Mouse (Mus musculus): ENCODE data around the gene Hoxa1. TPM values are rescaled to one million over a fixed set of nuclear protein-coding genes. Genes with fewer than 3 reads are reported as not detected.
A peak's percentile ranks its signal among the peaks of the same experiment; 100 is the strongest.

The Hoxa1 gene
- under 1 TPM in 1 of 2 experiments, not detected in 1; 0.20 TPM for total RNA-seq (2021)
- 0.32 and 0.43 TPM in 2 replicates for polyA plus RNA-seq (2012; rRNA removed)
- long read RNA-seq = 0 reads

GRCm38 (mm10) chr6:52158276-52159051 lies at the start of gene Hoxa1:
Hoxa1 (minus strand) TSS chr6:52158317.
- no peaks in the 10 kb centered on the region for H3K4me1 ChIP-seq (ENCODE audit: control insufficient read depth, insufficient read depth, low read length)
- WGBS = under 1% methylated on average over 55 of the region's 55 CpGs
- intact Hi-C loops (cut with DNase I) = loop anchor here (2.0 to 5.0 kb wide), 2 partner anchors 32 to 71 kb away; partner anchors contain the start of gene Hoxa4
- no peaks in the 10 kb centered on the region for H3K36me3 ChIP-seq (ENCODE audit: control insufficient read depth, insufficient read depth, low read length)
- H3K27me3 ChIP-seq (ENCODE audit: control insufficient read depth, insufficient read depth, low read length) = peaks cover 4% of the 10 kb centered on the region; the same call in 1 of the 2 replicates
- H3K9ac ChIP-seq (ENCODE audit: low read depth, low read length) = peak within 1 kb of the TSS; percentile 64
- peak; percentile 73 to 77 for DNase-seq
- no peak for TF ChIP-seq CTCF (IDR thresholded peaks at IDR 0.05)
- TF ChIP-seq POLR2A (IDR thresholded peaks at IDR 0.05; ENCODE audit: insufficient read depth, low read depth, low read length) = peak; percentile 41; the same call in 1 of the 2 replicates
- H3K79me2 ChIP-seq (replicated peaks; ENCODE audit: control insufficient read depth, insufficient read depth, low read length) = no peaks in the 10 kb centered on the region
- H3K4me3 ChIP-seq = peak within 1 kb of the TSS; percentile 67
- peak within 1 kb of the TSS; percentile 79 for H3K27ac ChIP-seq

GRCm38 (mm10) chr6:52207684-52207976 lies 49.5 kb upstream of the Hoxa1 start:
- Histone ChIP-seq H3K36me3 (ENCODE audit: control insufficient read depth, insufficient read depth, low read length) (no peaks in the 10 kb centered on the region), H3K4me3 (no peak overlapping the region), H3K27ac (no peak overlapping the region), H3K9ac (ENCODE audit: low read depth, low read length) (no peak overlapping the region), H3K79me2 (replicated peaks; ENCODE audit: control insufficient read depth, insufficient read depth, low read length) (no peaks in the 10 kb centered on the region), H3K4me1 (ENCODE audit: control insufficient read depth, insufficient read depth, low read length) (no peaks in the 10 kb centered on the region; the same call in 1 of the 2 replicates), H3K27me3 (ENCODE audit: control insufficient read depth, insufficient read depth, low read length) (peaks cover 47% of the 10 kb centered on the region)
- DNase-seq = no peak
- intact Hi-C loops (cut with DNase I) = no loop called here
- TF ChIP-seq CTCF (IDR thresholded peaks at IDR 0.05) (no peak), EP300 (IDR thresholded peaks at IDR 0.05; ENCODE audit: insufficient read depth, low read depth, low read length) (no peak), POLR2A (IDR thresholded peaks at IDR 0.05; ENCODE audit: insufficient read depth, low read depth, low read length) (no peak)

- peaks cover 44% of the 10 kb centered on the region for H3K27me3 ChIP-seq (ENCODE audit: control insufficient read depth, insufficient read depth, low read length)
- no peaks in the 10 kb centered on the region for H3K4me1 ChIP-seq (ENCODE audit: control insufficient read depth, insufficient read depth, low read length)
- H3K27ac ChIP-seq = no peak overlapping the region
- TF ChIP-seq EP300 (IDR thresholded peaks at IDR 0.05; ENCODE audit: insufficient read depth, low read depth, low read length) = no peak
- TF ChIP-seq CTCF (IDR thresholded peaks at IDR 0.05) = no peak
- TF ChIP-seq POLR2A (IDR thresholded peaks at IDR 0.05; ENCODE audit: insufficient read depth, low read depth, low read length) = no peak
- WGBS = 13% methylated on average over 4 of the region's 4 CpGs
- intact Hi-C loops (cut with DNase I) = no loop called here
- H3K4me3 ChIP-seq = no peak overlapping the region
- H3K36me3 ChIP-seq (ENCODE audit: control insufficient read depth, insufficient read depth, low read length) = no peaks in the 10 kb centered on the region
- H3K9ac ChIP-seq (ENCODE audit: low read depth, low read length) = no peak overlapping the region
- DNase-seq = no peak
- no peaks in the 10 kb centered on the region for H3K79me2 ChIP-seq (replicated peaks; ENCODE audit: control insufficient read depth, insufficient read depth, low read length)
Observed at GRCm38 (mm10) chr6:52206882-52207683, 49.0 kb upstream of the Hoxa1 start.

- no peak for TF ChIP-seq CTCF (IDR thresholded peaks at IDR 0.05)
- TF ChIP-seq EP300 (IDR thresholded peaks at IDR 0.05; ENCODE audit: insufficient read depth, low read depth, low read length) = no peak
- TF ChIP-seq POLR2A (IDR thresholded peaks at IDR 0.05; ENCODE audit: insufficient read depth, low read depth, low read length) = no peak
- 15% methylated on average over 55 of the region's 55 CpGs for WGBS
- no peak overlapping the region for H3K4me3 ChIP-seq
- no peak overlapping the region for H3K27ac ChIP-seq
- intact Hi-C loops (cut with DNase I) = no loop called here
- no peaks in the 10 kb centered on the region for H3K4me1 ChIP-seq (ENCODE audit: control insufficient read depth, insufficient read depth, low read length)
- H3K9ac ChIP-seq (ENCODE audit: low read depth, low read length) = no peak overlapping the region
- no peaks in the 10 kb centered on the region for H3K79me2 ChIP-seq (replicated peaks; ENCODE audit: control insufficient read depth, insufficient read depth, low read length)
- no peaks in the 10 kb centered on the region for H3K36me3 ChIP-seq (ENCODE audit: control insufficient read depth, insufficient read depth, low read length)
- peaks cover 42% of the 10 kb centered on the region for H3K27me3 ChIP-seq (ENCODE audit: control insufficient read depth, insufficient read depth, low read length)
- no peak for DNase-seq
Observed at GRCm38 (mm10) chr6:52205638-52206621, 47.8 kb upstream of the Hoxa1 start.

GRCm38 (mm10) chr6:52205221-52205620 lies 47.1 kb upstream of the Hoxa1 start:
- DNase-seq = no peak
- H3K36me3 ChIP-seq (ENCODE audit: control insufficient read depth, insufficient read depth, low read length) = no peaks in the 10 kb centered on the region
- H3K9ac ChIP-seq (ENCODE audit: low read depth, low read length) = no peak overlapping the region
- no peak overlapping the region for H3K27ac ChIP-seq
- no peak overlapping the region for H3K4me3 ChIP-seq
- H3K4me1 ChIP-seq (ENCODE audit: control insufficient read depth, insufficient read depth, low read length) = no peaks in the 10 kb centered on the region
- peaks cover 44% of the 10 kb centered on the region for H3K27me3 ChIP-seq (ENCODE audit: control insufficient read depth, insufficient read depth, low read length)
- 18% methylated on average over 14 of the region's 14 CpGs for WGBS
- H3K79me2 ChIP-seq (replicated peaks; ENCODE audit: control insufficient read depth, insufficient read depth, low read length) = no peaks in the 10 kb centered on the region
- intact Hi-C loops (cut with DNase I) = no loop called here
- TF ChIP-seq EP300 (IDR thresholded peaks at IDR 0.05; ENCODE audit: insufficient read depth, low read depth, low read length) = no peak
- no peak for TF ChIP-seq POLR2A (IDR thresholded peaks at IDR 0.05; ENCODE audit: insufficient read depth, low read depth, low read length)
- TF ChIP-seq CTCF (IDR thresholded peaks at IDR 0.05) = no peak

Measured in heart, adult 2 months (tissue).